Mouse (Mus musculus): Measurements from ENCODE around the gene Ubald2. TPM values are rescaled to one million over a fixed set of nuclear protein-coding genes. Genes with fewer than 3 reads are reported as not detected.

Ubald2 gene
- total RNA-seq, 2 experiments from 2014 or later = 40.4 to 44.9 TPM

Other genes starting within 250 kb of the Ubald2 start
- gene Ten1, start 235.2 kb upstream of the Ubald2 start, total RNA-seq (2021) = 10 to 100 TPM; 10.5 to 20.1 TPM
- gene Acox1, start 235.0 kb upstream of the Ubald2 start, total RNA-seq (2021) = 100 to 1,000 TPM; 160 to 173 TPM
- 1 to 10 TPM in 1 of 2 experiments, under 1 TPM in 1; 0.62 to 1.0 TPM for gene Evpl, start 196.0 kb upstream of the Ubald2 start, total RNA-seq (2021)
- gene Srp68, start 159.9 kb upstream of the Ubald2 start, total RNA-seq (2021) = 10 to 100 TPM; 65.9 to 71.2 TPM
- gene Galr2, start 153.2 kb upstream of the Ubald2 start, total RNA-seq (2021) = not detected
- 10 to 100 TPM; 56.4 to 60.9 TPM for gene Exoc7, start 126.9 kb upstream of the Ubald2 start, total RNA-seq (2021)
- gene Foxj1, start 98.7 kb upstream of the Ubald2 start, total RNA-seq (2021) = not detected
- gene Rnf157, start 21.1 kb upstream of the Ubald2 start, total RNA-seq (2021) = 1 to 10 TPM; 5.8 to 6.1 TPM
- gene Qrich2, start 32.1 kb downstream of the Ubald2 start, total RNA-seq (2021) = under 1 TPM in 1 of 2 experiments, not detected in 1; 0.11 TPM
- gene Prpsap1, start 60.1 kb downstream of the Ubald2 start, total RNA-seq (2021) = 10 to 100 TPM; 30.9 to 34.6 TPM
- 1 to 10 TPM; 1.0 to 1.2 TPM for gene Sphk1, start 96.8 kb downstream of the Ubald2 start, total RNA-seq (2021)
- gene Ube2o, start 147.4 kb downstream of the Ubald2 start, total RNA-seq (2021) = 10 to 100 TPM; 28.5 to 29.7 TPM
- gene Aanat, start 152.3 kb downstream of the Ubald2 start, total RNA-seq (2021) = not detected
- gene Rhbdf2, start 192.9 kb downstream of the Ubald2 start, total RNA-seq (2021) = 10 to 100 TPM; 10.3 to 15.3 TPM
- gene Prcd, start 219.4 kb downstream of the Ubald2 start, total RNA-seq (2021) = 1 to 10 TPM in 1 of 2 experiments, under 1 TPM in 1; 0.97 to 1.8 TPM
- gene Cygb, start 220.2 kb downstream of the Ubald2 start, total RNA-seq (2021) = 10 to 100 TPM; 39.8 to 50.8 TPM

Measured in heart, postnatal 36 days (tissue).